ENCODE assay signal across 12 mouse cellular contexts in genomic region chr11:59308625-59309024, GRCm38 (mm10). TPM values are rescaled to one million over a fixed set of nuclear protein-coding genes. Genes with fewer than 3 reads are reported as not detected.
DNase-seq lines count a peak whose midpoint lies in the region; ATAC-seq and TF ChIP-seq lines count a peak whose summit lies in the region.
"Had no signal": no experiment of that assay in that cellular context is flagged by ENCODE, and none has a peak within 500 bp of the region (broad histone marks: within the 10 kb centered on the region; RNA-seq: fewer than 3 reads in every experiment).

No protein-coding gene starts in this region.

- H3K4me2 ChIP-seq in hindbrain, postnatal 0 days (ENCODE audit: low read depth, low read length), result no peak overlapping the region
- peak overlapping the region; percentile 93 for H3K4me2 ChIP-seq in embryonic facial prominence, embryonic 12.5 days (replicated peaks)
- H3K4me2 ChIP-seq in hindbrain, embryonic 14.5 days (replicated peaks), result peak overlapping the region; percentile 86
- no peak overlapping the region; the same call in 1 of the 2 replicates for H3K4me2 ChIP-seq in midbrain, embryonic 15.5 days

- ATAC-seq in hindbrain, postnatal 0 days, result no peak
- no peak for ATAC-seq in embryonic facial prominence, embryonic 12.5 days (ENCODE audit: insufficient number of reproducible peaks, insufficient read depth, low FRiP score, low TSS enrichment)
- no peak for ATAC-seq in hindbrain, embryonic 14.5 days (ENCODE audit: low FRiP score)
- ATAC-seq in midbrain, embryonic 15.5 days (replicated peaks), result no peak

- no peaks in the 10 kb centered on the region for H3K9me3 ChIP-seq in hindbrain, embryonic 10.5 days
- H3K9me3 ChIP-seq in hindbrain, postnatal 0 days (ENCODE audit: low read length), result no peaks in the 10 kb centered on the region
- no peaks in the 10 kb centered on the region for H3K9me3 ChIP-seq in embryonic facial prominence, embryonic 12.5 days
- H3K9me3 ChIP-seq in hindbrain, embryonic 14.5 days (ENCODE audit: control insufficient read depth, low read length), result no peaks in the 10 kb centered on the region
- H3K9me3 ChIP-seq in midbrain, embryonic 15.5 days, result no peaks in the 10 kb centered on the region

- 41% methylated on average over 6 of the region's 6 CpGs for WGBS in hindbrain, embryonic 10.5 days
- 36% methylated on average over 6 of the region's 6 CpGs for WGBS in hindbrain, postnatal 0 days
- WGBS in embryonic facial prominence, embryonic 12.5 days, result 35% methylated on average over 6 of the region's 6 CpGs
- 41% methylated on average over 6 of the region's 6 CpGs for WGBS in hindbrain, embryonic 14.5 days
- WGBS in midbrain, embryonic 15.5 days, result 36% methylated on average over 6 of the region's 6 CpGs

- H3K4me1 ChIP-seq in hindbrain, embryonic 10.5 days (replicated peaks), result peaks cover 82% of the 10 kb centered on the region
- peaks cover 17% of the 10 kb centered on the region for H3K4me1 ChIP-seq in hindbrain, postnatal 0 days (ENCODE audit: insufficient read depth, low read length)
- H3K4me1 ChIP-seq in embryonic facial prominence, embryonic 12.5 days, result peaks cover 69% of the 10 kb centered on the region
- peaks cover 27% of the 10 kb centered on the region; the same call in 1 of the 2 replicates for H3K4me1 ChIP-seq in hindbrain, embryonic 14.5 days (replicated peaks; ENCODE audit: control insufficient read depth, insufficient read depth, low read length)
- peaks cover 36% of the 10 kb centered on the region for H3K4me1 ChIP-seq in midbrain, embryonic 15.5 days

- no peak for TF ChIP-seq CTCF in hindbrain, postnatal 0 days (IDR thresholded peaks at IDR 0.05; ENCODE audit: low read depth)

- H3K9ac ChIP-seq in hindbrain, postnatal 0 days (replicated peaks; ENCODE audit: low read length), result no peak overlapping the region
- H3K9ac ChIP-seq in embryonic facial prominence, embryonic 12.5 days, result peak overlapping the region; percentile 8; the same call in 1 of the 2 replicates
- H3K9ac ChIP-seq in hindbrain, embryonic 14.5 days, result no peak overlapping the region
- no peak overlapping the region for H3K9ac ChIP-seq in midbrain, embryonic 15.5 days

- H3K4me3 ChIP-seq in hindbrain, embryonic 10.5 days, result peak overlapping the region; percentile 68
- H3K4me3 ChIP-seq in hindbrain, postnatal 0 days (ENCODE audit: low read length), result no peak overlapping the region
- H3K4me3 ChIP-seq in embryonic facial prominence, embryonic 12.5 days, result peak overlapping the region; percentile 66; the same call in 1 of the 2 replicates
- H3K4me3 ChIP-seq in hindbrain, embryonic 14.5 days (replicated peaks; ENCODE audit: low read length), result peak overlapping the region; percentile 58; the same call in 1 of the 2 replicates
- 0 out of 2 replicates have a peak overlapping the region, but pooled peaks have one; percentile 55 for H3K4me3 ChIP-seq in midbrain, embryonic 15.5 days

- peak overlapping the region; percentile 82 for H3K27ac ChIP-seq in hindbrain, embryonic 10.5 days
- no peak overlapping the region for H3K27ac ChIP-seq in hindbrain, postnatal 0 days
- peak overlapping the region; percentile 62 for H3K27ac ChIP-seq in embryonic facial prominence, embryonic 12.5 days
- H3K27ac ChIP-seq in hindbrain, embryonic 14.5 days, result 0 out of 2 replicates have a peak overlapping the region, but pooled peaks have one; percentile 26
- H3K27ac ChIP-seq in midbrain, embryonic 15.5 days, result no peak overlapping the region

- no peak for DNase-seq in hindbrain, embryonic 10.5 days (ENCODE audit: low spot score)
- no peak for DNase-seq in hindbrain, postnatal 0 days (ENCODE audit: low spot score)
- no peak for DNase-seq in hindbrain, embryonic 14.5 days (ENCODE audit: low spot score)
- DNase-seq in adrenal gland, postnatal 14 days, result no peak
- DNase-seq in thymus, postnatal 25 days, result no peak
- no peak for DNase-seq in right cerebral cortex, adult 2 months (ENCODE audit: low spot score in 2 of 2)
- DNase-seq: left cerebral cortex, postnatal 4 days; right cerebral cortex, postnatal 14 days had no signal

- H3K27me3 ChIP-seq in hindbrain, embryonic 10.5 days (ENCODE audit: insufficient read depth, poor library complexity, severe bottlenecking), result peaks cover 87% of the 10 kb centered on the region
- peaks cover 12% of the 10 kb centered on the region; the same call in 1 of the 2 replicates for H3K27me3 ChIP-seq in hindbrain, postnatal 0 days (ENCODE audit: insufficient read depth, low read length)
- H3K27me3 ChIP-seq in embryonic facial prominence, embryonic 12.5 days, result peaks cover 37% of the 10 kb centered on the region
- H3K27me3 ChIP-seq in hindbrain, embryonic 14.5 days (ENCODE audit: control insufficient read depth, insufficient read depth, low read length), result peaks cover 60% of the 10 kb centered on the region
- peaks cover 83% of the 10 kb centered on the region for H3K27me3 ChIP-seq in midbrain, embryonic 15.5 days (replicated peaks)

- H3K36me3 ChIP-seq in hindbrain, embryonic 10.5 days, result no peaks in the 10 kb centered on the region
- H3K36me3 ChIP-seq in hindbrain, postnatal 0 days (ENCODE audit: insufficient read depth, low read length), result no peaks in the 10 kb centered on the region
- H3K36me3 ChIP-seq in embryonic facial prominence, embryonic 12.5 days, result no peaks in the 10 kb centered on the region
- H3K36me3 ChIP-seq in hindbrain, embryonic 14.5 days (replicated peaks; ENCODE audit: control insufficient read depth, insufficient read depth), result no peaks in the 10 kb centered on the region
- no peaks in the 10 kb centered on the region for H3K36me3 ChIP-seq in midbrain, embryonic 15.5 days (replicated peaks)
- H3K36me3 ChIP-seq: G1E had no signal

RNA-seq across cellular contexts. Expression of gene Wnt9a, which starts 1.9 kb away (rescaled TPM):
- 9.8 and 10.7 TPM in 2 replicates for polyA plus RNA-seq in hindbrain, embryonic 10.5 days (2016; fragmentation: Nextera tagmentation; extraction: Ambion mirVana)
- 2.8 and 4.5 TPM in 2 replicates for total RNA-seq in hindbrain, postnatal 0 days (2014; rRNA removed)
- polyA plus RNA-seq in hindbrain, postnatal 0 days (2015; fragmentation: Nextera tagmentation; extraction: Ambion mirVana), result 2.1 and 2.3 TPM in 2 replicates
- 5.9 and 7.1 TPM in 2 replicates for polyA plus RNA-seq in embryonic facial prominence, embryonic 12.5 days (2016; fragmentation: Nextera tagmentation; extraction: Ambion mirVana)
- polyA plus RNA-seq in hindbrain, embryonic 14.5 days (2014; fragmentation: Nextera tagmentation; extraction: Ambion mirVana), result 2.1 TPM in 2 replicates
- polyA plus RNA-seq in midbrain, embryonic 15.5 days (2015; fragmentation: Nextera tagmentation; extraction: Ambion mirVana), result 3.8 and 3.9 TPM in 2 replicates
- 0.98 and 1.1 TPM in 2 replicates for total RNA-seq in adrenal gland, postnatal 14 days (2021)
- polyA plus RNA-seq: G1E had no signal

RNA-seq across cellular contexts. Expression of gene Wnt3a, which starts 18.1 kb away (rescaled TPM):
- 14.2 and 18.2 TPM in 2 replicates for polyA plus RNA-seq in hindbrain, embryonic 10.5 days (2016; fragmentation: Nextera tagmentation; extraction: Ambion mirVana)
- total RNA-seq in hindbrain, postnatal 0 days (2014; rRNA removed), result 0.61 and 0.68 TPM in 2 replicates
- polyA plus RNA-seq in hindbrain, postnatal 0 days (2015; fragmentation: Nextera tagmentation; extraction: Ambion mirVana), result 0.31 and 0.44 TPM in 2 replicates
- polyA plus RNA-seq in embryonic facial prominence, embryonic 12.5 days (2016; fragmentation: Nextera tagmentation; extraction: Ambion mirVana), result 1.8 and 2.6 TPM in 2 replicates
- 0.40 and 0.43 TPM in 2 replicates for polyA plus RNA-seq in hindbrain, embryonic 14.5 days (2014; fragmentation: Nextera tagmentation; extraction: Ambion mirVana)
- 0.43 and 0.61 TPM in 2 replicates for polyA plus RNA-seq in midbrain, embryonic 15.5 days (2015; fragmentation: Nextera tagmentation; extraction: Ambion mirVana)
- total RNA-seq in adrenal gland, postnatal 14 days (2021), result not detected in 2 replicates
- total RNA-seq: G1E; hematopoietic stem cell, adult 5-6 weeks; left cerebral cortex, postnatal 4 days had no signal
- polyA plus RNA-seq: G1E had no signal

Comparison
In these comparisons a context has a peak if more than half of its experiments do, and no peak if none do; other contexts are left out.
1. H3K27ac ChIP-seq: peak in hindbrain, embryonic 10.5 days (single experiment), embryonic facial prominence, embryonic 12.5 days (single experiment) and hindbrain, embryonic 14.5 days (single experiment); none in hindbrain, postnatal 0 days (single experiment) and midbrain, embryonic 15.5 days (single experiment).
2. H3K4me2 ChIP-seq: peak in embryonic facial prominence, embryonic 12.5 days (single experiment) and hindbrain, embryonic 14.5 days (single experiment); none in hindbrain, postnatal 0 days (single experiment) and midbrain, embryonic 15.5 days (single experiment).